Mouse (Mus musculus) cerebellum, postnatal 36 days (tissue): ENCODE measurements at regions not wholly inside any gene's neighbourhood (a gene's known extent, or its start where the extent isn't known, plus 50 kb on each side); places are given as distances from the start of the nearest gene placed in this dataset.
A peak's percentile ranks its signal among the peaks of the same experiment; 100 is the strongest.
"Not testable (repeated sequence)": the region's sequence is repeated elsewhere in the genome, so short reads cannot be mapped to it uniquely, and the experiment has no call there.

Source experiments
- DNase-seq, 2 experiments: peaks; one replicate each; pipeline ENCODE4 v3.0.0; 2021 to 2022; ENCODE audit warnings: mixed read lengths in 2 of 2

GRCm38 (mm10) chr6:103809986-103810341 lies 299.6 kb downstream of the Chl1 start:
- peak in 1 of 2 experiments; percentile 6 for DNase-seq

- peak in 1 of 2 experiments; percentile 24 for DNase-seq
Measured at GRCm38 (mm10) chr6:103810342-103811001, 300.1 kb downstream of the Chl1 start.

- not testable (repeated sequence) for DNase-seq
Measured at GRCm38 (mm10) chr6:103816396-103816795, 306.0 kb downstream of the Chl1 start.

GRCm38 (mm10) chr6:103826042-103826441 lies 315.7 kb downstream of the Chl1 start:
- DNase-seq: no peak

- no peak for DNase-seq
Measured at GRCm38 (mm10) chr6:103827623-103828022, 317.2 kb downstream of the Chl1 start.

- DNase-seq: no peak
Measured at GRCm38 (mm10) chr6:103828866-103829265, 318.5 kb downstream of the Chl1 start.

GRCm38 (mm10) chr6:103832301-103832700 lies 321.9 kb downstream of the Chl1 start:
- DNase-seq: no peak

- no peak for DNase-seq
Measured at GRCm38 (mm10) chr6:103832808-103833207, 322.4 kb downstream of the Chl1 start.

- DNase-seq: peak; percentile 52 to 73
Measured at GRCm38 (mm10) chr6:103833501-103834132, 323.2 kb downstream of the Chl1 start.

GRCm38 (mm10) chr6:103834726-103835229 lies 324.4 kb downstream of the Chl1 start:
- DNase-seq: no peak

GRCm38 (mm10) chr6:103859787-103860186 lies 349.4 kb downstream of the Chl1 start:
- DNase-seq: no peak

- no peak for DNase-seq
Measured at GRCm38 (mm10) chr6:103893455-103893854, 383.1 kb downstream of the Chl1 start.

- no peak for DNase-seq
Measured at GRCm38 (mm10) chr6:103924504-103924903, 414.1 kb downstream of the Chl1 start.

GRCm38 (mm10) chr6:103927094-103927493 lies 416.7 kb downstream of the Chl1 start:
- no peak for DNase-seq

- DNase-seq: no peak
Measured at GRCm38 (mm10) chr6:103940345-103940744, 430.0 kb downstream of the Chl1 start.

GRCm38 (mm10) chr6:103944361-103944760 lies 434.0 kb downstream of the Chl1 start:
- no peak for DNase-seq

- no peak for DNase-seq
Measured at GRCm38 (mm10) chr6:103947474-103947873, 437.1 kb downstream of the Chl1 start.

GRCm38 (mm10) chr6:103953134-103953771 lies 442.9 kb downstream of the Chl1 start:
- DNase-seq: no peak

- DNase-seq: no peak
Measured at GRCm38 (mm10) chr6:103959002-103959401, 448.6 kb downstream of the Chl1 start.

- DNase-seq: no peak
Measured at GRCm38 (mm10) chr6:103967811-103968420, 457.5 kb downstream of the Chl1 start.

- DNase-seq: no peak
Measured at GRCm38 (mm10) chr6:103999186-103999585, 488.8 kb downstream of the Chl1 start.

GRCm38 (mm10) chr6:104028439-104029091 lies 464.0 kb upstream of the Cntn6 start:
- peak; percentile 86 to 91 for DNase-seq

GRCm38 (mm10) chr6:104038853-104039252 lies 453.7 kb upstream of the Cntn6 start:
- DNase-seq: no peak
